Mouse (Mus musculus): ENCODE data around the gene Zyx. TPM values are rescaled to one million over a fixed set of nuclear protein-coding genes. Genes with fewer than 3 reads are reported as not detected.

Zyx gene
- polyA plus RNA-seq, 1 experiment, result 8,612 TPM

DNA sequence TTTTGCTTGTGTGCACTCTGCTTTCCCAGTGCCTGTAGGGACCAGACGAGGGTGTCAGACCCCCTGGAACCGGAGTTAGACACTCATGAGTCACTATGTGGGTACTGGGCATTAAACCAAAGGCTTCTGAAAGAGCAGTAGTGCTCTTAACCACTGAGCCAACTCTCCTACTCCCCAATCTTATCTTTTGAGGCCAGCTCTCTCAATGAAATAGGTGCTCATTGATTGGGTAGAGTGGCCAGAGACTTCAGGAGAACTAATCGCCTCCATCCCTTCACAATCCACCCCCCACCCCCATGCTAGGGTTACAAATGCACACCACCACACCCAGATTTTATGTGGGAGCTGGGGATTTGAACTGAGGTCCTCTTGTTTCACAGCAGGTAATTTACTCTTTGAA is 20.7 kb upstream of the Zyx start:
- H3K4me1 ChIP-seq, result peaks cover 37% of the 10 kb centered on the region
- no peak overlapping the region for H3K4me3 ChIP-seq (replicated peaks)
- no peak for TF ChIP-seq GATA1 (IDR thresholded peaks at IDR 0.05; ENCODE audit: borderline replicate concordance, low read length)
- TF ChIP-seq FLI1 (IDR thresholded peaks at IDR 0.05; ENCODE audit: low read length), result no peak
- peaks cover 8% of the 10 kb centered on the region; the same call in 1 of the 2 replicates for H3K9me3 ChIP-seq
- H3K27me3 ChIP-seq (replicated peaks), result peaks cover 21% of the 10 kb centered on the region
- no peaks in the 10 kb centered on the region for H3K36me3 ChIP-seq (replicated peaks; ENCODE audit: low read length)

- Histone ChIP-seq H3K4me3 (replicated peaks) (no peak overlapping the region), H3K27me3 (replicated peaks) (peaks cover 7% of the 10 kb centered on the region), H3K36me3 (replicated peaks; ENCODE audit: low read length) (no peaks in the 10 kb centered on the region), H3K4me1 (peaks cover 22% of the 10 kb centered on the region), H3K9me3 (peaks cover 8% of the 10 kb centered on the region; the same call in 1 of the 2 replicates)
- TF ChIP-seq FLI1 (IDR thresholded peaks at IDR 0.05; ENCODE audit: low read length) (no peak), GATA1 (IDR thresholded peaks at IDR 0.05; ENCODE audit: borderline replicate concordance, low read length) (no peak)
Observed at GRCm38 (mm10) chr6:42330216-42330615, 19.2 kb upstream of the Zyx start.

DNA sequence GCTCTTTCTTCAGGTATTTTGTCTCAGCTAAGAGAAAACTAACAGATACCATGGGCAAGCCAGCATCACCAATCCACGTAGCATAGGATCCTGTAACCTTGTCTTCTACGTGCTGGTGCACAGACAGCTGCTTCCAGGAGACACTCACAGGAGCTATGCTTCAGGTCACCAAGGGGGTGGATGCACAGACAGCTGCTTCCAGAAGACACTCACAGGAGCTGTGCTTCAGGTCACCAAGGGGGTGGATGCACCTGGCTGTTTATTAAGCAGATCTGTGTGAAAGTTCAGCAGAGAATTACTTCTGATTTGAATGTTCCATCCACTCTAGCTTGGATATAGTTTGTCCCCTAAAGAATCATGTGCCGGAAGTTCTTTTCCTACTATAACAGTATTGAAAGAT is 18.5 kb upstream of the Zyx start:
- H3K4me3 ChIP-seq (replicated peaks), result no peak overlapping the region
- no peak for TF ChIP-seq GATA1 (IDR thresholded peaks at IDR 0.05; ENCODE audit: borderline replicate concordance, low read length)
- no peak for TF ChIP-seq FLI1 (IDR thresholded peaks at IDR 0.05; ENCODE audit: low read length)

GRCm38 (mm10) chr6:42339189-42339588 is 10.2 kb upstream of the Zyx start:
- Histone ChIP-seq H3K27me3 (replicated peaks) (no peaks in the 10 kb centered on the region), H3K4me1 (peaks cover 42% of the 10 kb centered on the region), H3K36me3 (replicated peaks; ENCODE audit: low read length) (peaks cover 6% of the 10 kb centered on the region), H3K4me3 (replicated peaks) (no peak overlapping the region), H3K9me3 (0 out of 2 replicates have a peak, but pooled peaks cover 4% of the 10 kb centered on the region)
- TF ChIP-seq GATA1 (IDR thresholded peaks at IDR 0.05; ENCODE audit: borderline replicate concordance, low read length) (no peak), FLI1 (IDR thresholded peaks at IDR 0.05; ENCODE audit: low read length) (no peak)

More for the DNA sequence above, 18.5 kb upstream of the Zyx start:
- peaks cover 8% of the 10 kb centered on the region; the same call in 1 of the 2 replicates for H3K9me3 ChIP-seq
- peaks cover 7% of the 10 kb centered on the region for H3K27me3 ChIP-seq (replicated peaks)
- no peaks in the 10 kb centered on the region for H3K36me3 ChIP-seq (replicated peaks; ENCODE audit: low read length)
- peaks cover 15% of the 10 kb centered on the region for H3K4me1 ChIP-seq

GRCm38 (mm10) chr6:42339981-42340380 is 9.4 kb upstream of the Zyx start:
- Histone ChIP-seq H3K4me3 (replicated peaks) (no peak overlapping the region), H3K9me3 (0 out of 2 replicates have a peak, but pooled peaks cover 4% of the 10 kb centered on the region), H3K4me1 (peaks cover 50% of the 10 kb centered on the region), H3K27me3 (replicated peaks) (no peaks in the 10 kb centered on the region), H3K36me3 (replicated peaks; ENCODE audit: low read length) (peaks cover 6% of the 10 kb centered on the region)
- TF ChIP-seq FLI1 (IDR thresholded peaks at IDR 0.05; ENCODE audit: low read length) (no peak), GATA1 (IDR thresholded peaks at IDR 0.05; ENCODE audit: borderline replicate concordance, low read length) (no peak)

GRCm38 (mm10) chr6:42342171-42342570 is 7.3 kb upstream of the Zyx start:
- H3K9me3 ChIP-seq, result 0 out of 2 replicates have a peak, but pooled peaks cover 4% of the 10 kb centered on the region
- peaks cover 10% of the 10 kb centered on the region for H3K36me3 ChIP-seq (replicated peaks; ENCODE audit: low read length)
- TF ChIP-seq FLI1 (IDR thresholded peaks at IDR 0.05; ENCODE audit: low read length), result no peak
- H3K27me3 ChIP-seq (replicated peaks), result no peaks in the 10 kb centered on the region
- peaks cover 62% of the 10 kb centered on the region for H3K4me1 ChIP-seq
- H3K4me3 ChIP-seq (replicated peaks), result no peak overlapping the region

- Histone ChIP-seq H3K36me3 (replicated peaks; ENCODE audit: low read length) (peaks cover 10% of the 10 kb centered on the region), H3K4me3 (replicated peaks) (peak overlapping the region; percentile 51), H3K27me3 (replicated peaks) (no peaks in the 10 kb centered on the region), H3K4me1 (peaks cover 70% of the 10 kb centered on the region), H3K9me3 (0 out of 2 replicates have a peak, but pooled peaks cover 4% of the 10 kb centered on the region)
- TF ChIP-seq FLI1 (IDR thresholded peaks at IDR 0.05; ENCODE audit: low read length), result no peak
- TF ChIP-seq GATA1 (IDR thresholded peaks at IDR 0.05; ENCODE audit: borderline replicate concordance, low read length), result no peak
Observed at GRCm38 (mm10) chr6:42343361-42344120, 5.9 kb upstream of the Zyx start.

DNA sequence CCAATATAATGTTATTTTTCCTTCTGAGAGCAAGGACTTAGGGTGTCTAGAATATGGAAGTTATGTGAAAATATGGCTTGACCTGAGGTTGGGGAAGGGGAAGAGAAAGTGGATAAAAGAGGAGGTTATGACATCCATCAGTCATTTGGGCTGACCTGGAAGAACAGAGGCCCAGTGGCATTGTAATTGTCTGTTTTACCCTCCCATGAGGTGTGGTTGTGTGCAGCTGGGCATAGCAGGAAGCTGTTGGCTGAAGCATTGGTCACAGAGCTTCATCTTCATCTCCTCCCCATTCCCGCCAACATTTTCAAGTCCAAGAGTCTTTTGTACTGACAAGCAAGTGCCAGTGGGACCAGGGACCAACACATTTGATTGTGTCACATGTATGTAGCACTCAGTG is 5.2 kb upstream of the Zyx start:
- peak overlapping the region; percentile 70 for H3K4me3 ChIP-seq (replicated peaks)
- H3K4me1 ChIP-seq, result peaks cover 74% of the 10 kb centered on the region
- TF ChIP-seq FLI1 (IDR thresholded peaks at IDR 0.05; ENCODE audit: low read length), result no peak
- TF ChIP-seq GATA1 (IDR thresholded peaks at IDR 0.05; ENCODE audit: borderline replicate concordance, low read length), result no peak
- peaks cover 5% of the 10 kb centered on the region for H3K36me3 ChIP-seq (replicated peaks; ENCODE audit: low read length)
- H3K27me3 ChIP-seq (replicated peaks), result no peaks in the 10 kb centered on the region
- no peaks in the 10 kb centered on the region for H3K9me3 ChIP-seq

DNA sequence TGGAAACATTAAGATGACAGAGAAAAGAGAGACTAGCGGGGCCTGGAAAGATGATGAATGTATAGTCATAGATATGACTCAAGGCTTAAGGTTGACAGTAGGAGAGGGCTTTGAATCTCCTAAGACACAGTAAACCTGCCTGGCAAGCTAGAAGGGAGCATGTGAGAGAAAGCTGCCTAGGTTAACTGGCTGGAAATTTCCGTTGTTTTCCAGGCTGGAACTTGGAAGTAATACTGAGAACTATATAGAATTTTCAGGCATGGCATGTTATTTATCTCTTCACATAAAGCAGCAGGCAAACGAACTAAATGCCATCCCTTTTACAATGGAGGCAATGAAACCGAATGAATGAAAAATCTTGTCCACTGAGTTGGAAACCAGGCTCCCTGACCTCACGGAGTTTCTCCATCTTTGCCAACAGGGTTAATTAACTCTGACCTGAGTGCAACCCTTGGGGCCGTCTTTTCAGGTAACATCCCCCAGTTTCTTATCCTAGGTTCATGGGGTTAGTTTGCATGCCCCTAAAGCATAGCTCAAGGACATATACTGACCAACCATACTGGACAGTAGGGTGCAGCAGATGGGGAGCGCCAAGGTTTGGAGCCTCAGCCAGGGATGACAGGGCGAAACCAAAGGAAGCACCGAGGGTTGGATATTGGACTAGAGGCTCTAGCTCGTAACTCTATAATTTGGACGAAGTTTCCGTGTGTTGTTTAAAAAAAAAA is 987 bp upstream of the Zyx start:
- TF ChIP-seq FLI1 (IDR thresholded peaks at IDR 0.05; ENCODE audit: low read length) (no peak), GATA1 (IDR thresholded peaks at IDR 0.05; ENCODE audit: borderline replicate concordance, low read length) (no peak)
- no peaks in the 10 kb centered on the region for H3K27me3 ChIP-seq (replicated peaks)
- H3K9me3 ChIP-seq, result no peaks in the 10 kb centered on the region

DNA sequence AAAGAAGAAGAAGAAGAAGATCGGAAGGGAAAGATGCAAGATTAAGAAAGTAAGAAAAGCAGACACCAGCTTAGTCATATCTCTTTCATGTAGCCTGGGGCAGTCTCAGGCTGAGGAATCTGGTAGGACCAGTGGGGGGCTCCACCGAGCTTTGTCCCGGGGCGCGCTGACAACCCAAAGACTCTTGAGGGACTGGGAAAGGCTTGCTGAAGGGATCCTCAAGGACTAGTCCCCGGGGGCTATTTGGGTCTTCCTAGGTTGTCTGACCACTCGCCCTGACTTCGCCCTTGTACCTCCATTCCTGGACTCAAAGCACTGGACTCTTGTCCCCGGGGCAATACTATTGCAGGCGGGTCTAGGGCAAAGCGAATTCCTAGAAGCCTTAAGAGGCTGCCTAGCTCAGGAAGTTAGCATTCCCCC is 414 bp upstream of the Zyx start:
- no peaks in the 10 kb centered on the region for H3K9me3 ChIP-seq
- H3K36me3 ChIP-seq (replicated peaks; ENCODE audit: low read length), result peaks cover 40% of the 10 kb centered on the region
- peak overlapping the region; percentile 98 for H3K4me3 ChIP-seq (replicated peaks)
- no peaks in the 10 kb centered on the region for H3K27me3 ChIP-seq (replicated peaks)
- H3K4me1 ChIP-seq, result peaks cover 69% of the 10 kb centered on the region
- TF ChIP-seq FLI1 (IDR thresholded peaks at IDR 0.05; ENCODE audit: low read length) (no peak), GATA1 (IDR thresholded peaks at IDR 0.05; ENCODE audit: borderline replicate concordance, low read length) (no peak)

More for the DNA sequence above, 987 bp upstream of the Zyx start:
- Histone ChIP-seq H3K4me1 (peaks cover 69% of the 10 kb centered on the region), H3K4me3 (replicated peaks) (peak overlapping the region; percentile 98), H3K36me3 (replicated peaks; ENCODE audit: low read length) (peaks cover 35% of the 10 kb centered on the region)

Data from megakaryocyte, embryonic 14.5 days (primary cell).